Mouse (Mus musculus) CH12.LX (cell line): ENCODE results near the gene Lpcat2. TPM values are rescaled to one million over a fixed set of nuclear protein-coding genes. Genes with fewer than 3 reads are reported as not detected.

Experiments used
- DNase-seq: peaks from one replicate; pipeline ENCODE4 v3.0.0-alpha.2; 2013; ENCODE audit errors: extremely low read depth
- H3K27ac ChIP-seq: 2 replicates; pipeline ENCODE4 v1.5.1; 2012; ENCODE audit warnings: low read depth, mild to moderate bottlenecking, control low read depth, moderate library complexity; ENCODE audit not compliant: insufficient read depth
- H3K27me3 ChIP-seq: replicated peaks from 2 replicates; pipeline ENCODE3; 2012; ENCODE audit warnings: inconsistent platforms
- H3K36me3 ChIP-seq, 2 experiments: replicated peaks in 1 of 2; 2 replicates each; pipeline versions ENCODE3 to v1.6.1; 2012; ENCODE audit warnings: inconsistent platforms in 1 of 2, low read length in 1 of 2, mild to moderate bottlenecking in 1 of 2, mixed read lengths in 1 of 2, moderate library complexity in 1 of 2; ENCODE audit not compliant: control insufficient read depth in 1 of 2, insufficient read depth in 1 of 2
- H3K4me1 ChIP-seq, 2 experiments: 2 replicates each; pipeline ENCODE4 v1.6.1; 2012; ENCODE audit warnings: inconsistent platforms in 1 of 2, moderate library complexity in 1 of 2; ENCODE audit not compliant: insufficient read depth in 2 of 2, control insufficient read depth in 1 of 2
- H3K4me2 ChIP-seq: 2 replicates; pipeline ENCODE4 v1.6.1; 2012; ENCODE audit warnings: low read depth, mild to moderate bottlenecking, control low read depth; ENCODE audit not compliant: poor library complexity, insufficient read depth, severe bottlenecking
- H3K4me3 ChIP-seq, 3 experiments: fragments of 150-350 bp in 1 of 3; sonication (generic) in 1 of 3; replicated peaks in 1 of 3; 2 replicates each; pipeline versions ENCODE3 to v1.5.1; 2011 to 2012; ENCODE audit warnings: low read depth in 2 of 3, low read length in 2 of 3, mild to moderate bottlenecking in 2 of 3, moderate library complexity in 2 of 3, control low read depth in 1 of 3, improper control_type of control experiment in 1 of 3, inconsistent platforms in 1 of 3, mixed read lengths in 1 of 3; ENCODE audit not compliant: poor library complexity in 1 of 3
- H3K79me2 ChIP-seq: replicated peaks from 2 replicates; pipeline ENCODE4 v1.6.1; 2012; ENCODE audit warnings: mild to moderate bottlenecking, moderate library complexity; ENCODE audit not compliant: control insufficient read depth, poor library complexity, insufficient read depth, severe bottlenecking; ENCODE audit errors: extremely low read depth
- H3K9ac ChIP-seq: 2 replicates; pipeline ENCODE4 v1.6.1; 2012; ENCODE audit warnings: low read depth, mild to moderate bottlenecking, control low read depth, moderate library complexity; ENCODE audit not compliant: insufficient read depth
- H3K9me3 ChIP-seq: replicated peaks from 2 replicates; pipeline ENCODE3; 2012; ENCODE audit warnings: low read length, inconsistent platforms, mixed read lengths
- BHLHE40 ChIP-seq: IDR thresholded peaks from 2 replicates; pipeline ENCODE4 v1.6.1; 2011; ENCODE audit warnings: mild to moderate bottlenecking, low read depth, low read length, improper control_type of control experiment
- CHD1 ChIP-seq: IDR thresholded peaks from 2 replicates; pipeline ENCODE4 v1.6.1; 2012; ENCODE audit warnings: low read depth, low read length, improper control_type of control experiment, inconsistent platforms
- CTCF ChIP-seq, 2 experiments: IDR thresholded peaks in 1 of 2; conservative IDR thresholded peaks in 1 of 2; 2 replicates each; pipeline ENCODE4 v1.5.1; 2011 to 2012; ENCODE audit warnings: low read depth in 2 of 2, low read length in 2 of 2, improper control_type of control experiment in 1 of 2, inconsistent platforms in 1 of 2, mild to moderate bottlenecking in 1 of 2, moderate library complexity in 1 of 2
- ETS1 ChIP-seq: conservative IDR thresholded peaks from 2 replicates; pipeline ENCODE4 v1.6.1; 2012; ENCODE audit warnings: low read depth, mild to moderate bottlenecking, inconsistent platforms, low read length, improper control_type of control experiment, moderate library complexity
- GABPA ChIP-seq: IDR thresholded peaks from 2 replicates; pipeline ENCODE4 v1.6.1; 2012; ENCODE audit warnings: low read depth, low read length, improper control_type of control experiment, inconsistent platforms; ENCODE audit not compliant: insufficient replicate concordance
- HCFC1 ChIP-seq: IDR thresholded peaks from 2 replicates; pipeline ENCODE4 v1.6.1; 2012; ENCODE audit warnings: low read depth, mild to moderate bottlenecking, inconsistent platforms, low read length, improper control_type of control experiment
- IRF4 ChIP-seq: IDR thresholded peaks from 2 replicates; pipeline ENCODE4 v1.6.1; 2014; ENCODE audit warnings: low read depth, mild to moderate bottlenecking, inconsistent platforms, low read length, improper control_type of control experiment
- JUND ChIP-seq: conservative IDR thresholded peaks from 2 replicates; pipeline ENCODE4 v1.6.1; 2011; ENCODE audit warnings: low read depth, low read length, improper control_type of control experiment
- MAX ChIP-seq: IDR thresholded peaks from 2 replicates; pipeline ENCODE4 v1.6.1; 2011; ENCODE audit warnings: low read length, improper control_type of control experiment
- MAZ ChIP-seq: IDR thresholded peaks from 2 replicates; pipeline ENCODE4 v1.6.1; 2012; ENCODE audit warnings: low read depth, mild to moderate bottlenecking, inconsistent platforms, low read length, improper control_type of control experiment, moderate library complexity
- MEF2A ChIP-seq: IDR thresholded peaks from 2 replicates; pipeline ENCODE4 v1.6.1; 2014; ENCODE audit warnings: low read depth, mild to moderate bottlenecking, inconsistent platforms, low read length, improper control_type of control experiment, borderline replicate concordance
- MXI1 ChIP-seq: IDR thresholded peaks from 2 replicates; pipeline ENCODE4 v1.6.1; 2011; ENCODE audit warnings: mild to moderate bottlenecking, low read depth, low read length, improper control_type of control experiment
- NELFE ChIP-seq: IDR thresholded peaks from 2 replicates; pipeline ENCODE4 v1.6.1; 2011; ENCODE audit warnings: low read depth, low read length, improper control_type of control experiment
- NRF1 ChIP-seq: IDR thresholded peaks from 2 replicates; pipeline ENCODE4 v1.6.1; 2014; ENCODE audit warnings: low read depth, mild to moderate bottlenecking, inconsistent platforms, low read length, improper control_type of control experiment, moderate library complexity
- RAD21 ChIP-seq: IDR thresholded peaks from 2 replicates; pipeline ENCODE4 v1.6.1; 2011; ENCODE audit warnings: low read depth, mild to moderate bottlenecking, low read length, improper control_type of control experiment, moderate library complexity
- RCOR1 ChIP-seq: conservative IDR thresholded peaks from 2 replicates; pipeline ENCODE4 v1.6.1; 2012; ENCODE audit warnings: low read depth, mild to moderate bottlenecking, inconsistent platforms, low read length, improper control_type of control experiment
- SMC3 ChIP-seq: IDR thresholded peaks from 2 replicates; pipeline ENCODE4 v1.6.1; 2011; ENCODE audit warnings: low read depth, low read length, improper control_type of control experiment
- TCF12 ChIP-seq: IDR thresholded peaks from 2 replicates; pipeline ENCODE4 v1.6.1; 2014; ENCODE audit warnings: low read depth, mild to moderate bottlenecking, inconsistent platforms, low read length, improper control_type of control experiment
- USF1 ChIP-seq: IDR thresholded peaks from 2 replicates; pipeline ENCODE4 v1.6.1; 2014; ENCODE audit warnings: low read depth, mild to moderate bottlenecking, inconsistent platforms, low read length, improper control_type of control experiment
- ZKSCAN1 ChIP-seq: IDR thresholded peaks from 2 replicates; pipeline ENCODE4 v1.6.1; 2012; ENCODE audit warnings: low read depth, inconsistent platforms, low read length, improper control_type of control experiment, borderline replicate concordance
- ZMIZ1 ChIP-seq: IDR thresholded peaks from 2 replicates; pipeline ENCODE4 v1.6.1; 2012; ENCODE audit warnings: low read depth, mild to moderate bottlenecking, inconsistent platforms, low read length, improper control_type of control experiment
- dilution Hi-C: fragments of 300-500 bp; cut with MboI; formaldehyde crosslinking; loops from 2 replicates; pipeline ENCODE4 v1.14.3; 2020; ENCODE audit warnings: low sequenced_read_pairs; ENCODE audit not compliant: extremely low pct_unique_long_range_greater_than_20kb, extremely low pct_ligation_motif_present
- in situ Hi-C: fragments of 300-500 bp; cut with MboI; formaldehyde crosslinking; loops from 3 replicates; pipeline ENCODE4 v1.14.3; 2019; ENCODE audit warnings: low sequenced_read_pairs, low pct_ligation_motif_present, low pct_unique_long_range_greater_than_20kb, mixed read lengths
- polyA plus RNA-seq: library from polyadenylated mRNA; unstranded; fragments of >175 nt; gene quantifications from 2 replicates; pipeline ENCODE4 v1.2.1, GENCODE M21; 2012; ENCODE audit warnings: low read depth; ENCODE audit not compliant: insufficient read length
- total RNA-seq, 2 experiments: library from RNA; depleted of rRNA; stranded (reverse); fragments of 300-350 nt in 1 of 2; fragments of >200 nt in 1 of 2; gene quantifications; 2 replicates each; pipeline ENCODE4 v1.2.3; 2012 to 2014

Gene Lpcat2
- total and polyA plus RNA-seq, 3 experiments, result not detected

- Histone ChIP-seq H3K27ac (no peak overlapping the region), H3K9me3 (peaks cover 84% of the 10 kb centered on the region), H3K36me3 (no peaks in the 10 kb centered on the region), H3K4me2 (no peak overlapping the region), H3K79me2 (no peaks in the 10 kb centered on the region), H3K27me3 (no peaks in the 10 kb centered on the region), H3K9ac (no peak overlapping the region), H3K4me1 (no peaks in the 10 kb centered on the region), H3K4me3 (no peak overlapping the region)
- dilution Hi-C loops, result no loop called here
- no peak for TF ChIP-seq BHLHE40
- TF ChIP-seq ETS1, result no peak
- TF ChIP-seq MAX, result no peak
- TF ChIP-seq CHD1, result no peak
- TF ChIP-seq MEF2A, result no peak
- no peak for TF ChIP-seq SMC3
- TF ChIP-seq RCOR1, result no peak
- TF ChIP-seq HCFC1, result no peak
- no peak for TF ChIP-seq MAZ
- TF ChIP-seq IRF4, result no peak
- no peak for TF ChIP-seq GABPA
- no peak for TF ChIP-seq TCF12
- TF ChIP-seq MXI1, result no peak
- TF ChIP-seq ZMIZ1, result no peak
- in situ Hi-C loops, result no loop called here
- DNase-seq, result no peak
These were observed 15.3 kb upstream of the Lpcat2 start for GRCm38 (mm10) chr8:92839876-92840275.

- Histone ChIP-seq H3K36me3 (no peaks in the 10 kb centered on the region), H3K4me1 (no peaks in the 10 kb centered on the region), H3K4me3 (no peak overlapping the region), H3K9ac (no peak overlapping the region), H3K79me2 (no peaks in the 10 kb centered on the region), H3K4me2 (no peak overlapping the region), H3K9me3 (peaks cover 90% of the 10 kb centered on the region), H3K27me3 (no peaks in the 10 kb centered on the region), H3K27ac (no peak overlapping the region)
- no peak for DNase-seq
- TF ChIP-seq MAX, result no peak
- no peak for TF ChIP-seq USF1
- in situ Hi-C loops, result no loop called here
- dilution Hi-C loops, result no loop called here
These were observed 8.5 kb upstream of the Lpcat2 start for GRCm38 (mm10) chr8:92846684-92847083.

- no peaks in the 10 kb centered on the region for H3K36me3 ChIP-seq
- no peaks in the 10 kb centered on the region for H3K79me2 ChIP-seq
- dilution Hi-C loops, result no loop called here
- TF ChIP-seq NELFE (no peak), RAD21 (no peak), ZKSCAN1 (no peak), JUND (no peak), IRF4 (no peak), CTCF (conservative IDR thresholded peaks at IDR 0.05 in 1 of 2, IDR thresholded peaks at IDR 0.05 in 1 of 2; ENCODE audit: low read depth in 2 of 2, low read length in 2 of 2) (no peak), CHD1 (no peak), ETS1 (no peak), MXI1 (no peak), NRF1 (no peak)
- no peak for DNase-seq
- H3K27ac ChIP-seq, result no peak overlapping the region
- no peak overlapping the region for H3K9ac ChIP-seq
- no peak overlapping the region for H3K4me2 ChIP-seq
- H3K27me3 ChIP-seq, result no peaks in the 10 kb centered on the region
- in situ Hi-C loops, result no loop called here
- H3K4me3 ChIP-seq, result no peak overlapping the region
- H3K9me3 ChIP-seq, result peaks cover 85% of the 10 kb centered on the region
- no peaks in the 10 kb centered on the region for H3K4me1 ChIP-seq
These were observed 7.8 kb upstream of the Lpcat2 start for GRCm38 (mm10) chr8:92847299-92847698.
